Mouse (Mus musculus) neural tube, embryonic 14.5 days (tissue): ENCODE data around the gene Olfr389. TPM values are rescaled to one million over a fixed set of nuclear protein-coding genes. Genes with fewer than 3 reads are reported as not detected.

Experiments used
- ATAC-seq: fragments of 200-750 bp; cut with Nextera tagmentation; 2 replicates; pipeline ENCODE4 v1.8.0; 2017; ENCODE audit warnings: low read depth, mild to moderate bottlenecking, moderate TSS enrichment, moderate library complexity
- H3K27ac ChIP-seq: fragments of 300-500 bp; sonication (generic); 2 replicates; pipeline ENCODE4 v1.5.1; 2014; ENCODE audit warnings: low read depth, mild to moderate bottlenecking, control low read depth, low read length, moderate library complexity, mixed read lengths
- H3K27me3 ChIP-seq: fragments of 300-500 bp; sonication (generic); 2 replicates; pipeline ENCODE4 v1.6.1; 2014; ENCODE audit warnings: low read length; ENCODE audit not compliant: control insufficient read depth, insufficient read depth
- H3K36me3 ChIP-seq: fragments of 300-500 bp; sonication (generic); 2 replicates; pipeline ENCODE4 v1.6.1; 2014; ENCODE audit warnings: low read length, mixed read lengths; ENCODE audit not compliant: control insufficient read depth, insufficient read depth
- H3K4me1 ChIP-seq: fragments of 300-500 bp; sonication (generic); 2 replicates; pipeline ENCODE4 v1.6.1; 2014; ENCODE audit warnings: low read length; ENCODE audit not compliant: control insufficient read depth, insufficient read depth
- H3K4me2 ChIP-seq: fragments of 300-500 bp; sonication (generic); 2 replicates; pipeline ENCODE4 v1.6.1; 2014; ENCODE audit warnings: mild to moderate bottlenecking, low read depth, low read length, control low read depth
- H3K4me3 ChIP-seq: fragments of 300-500 bp; sonication (generic); 2 replicates; pipeline ENCODE4 v1.5.1; 2014; ENCODE audit warnings: low read depth, low read length, control low read depth, mixed read lengths
- H3K9ac ChIP-seq: fragments of 300-500 bp; sonication (generic); replicated peaks from 2 replicates; pipeline ENCODE4 v1.6.1; 2014; ENCODE audit warnings: low read depth, mild to moderate bottlenecking, control low read depth, low read length, mixed read lengths
- H3K9me3 ChIP-seq: fragments of 300-500 bp; sonication (generic); 2 replicates; pipeline ENCODE4 v1.6.1; 2016; ENCODE audit warnings: low read length; ENCODE audit not compliant: control insufficient read depth
- WGBS: fragments of 180-500 bp; shearing (Covaris S2); extraction: QIAGEN DNeasy Blood & Tissue Kit; methylation state at CpG from one replicate; pipeline ENCODE4 v1.1.7; 2014; 5-methylcytosine and 5-hydroxymethylcytosine counted together
- polyA plus RNA-seq: library from polyadenylated mRNA; unstranded; fragments of >200 nt; fragmentation: Nextera tagmentation; extraction: Ambion mirVana; gene quantifications from 2 replicates; pipeline ENCODE4 v1.2.1, GENCODE M21; 2014

Olfr389 gene
- polyA plus RNA-seq, result not detected in 2 replicates

DNA sequence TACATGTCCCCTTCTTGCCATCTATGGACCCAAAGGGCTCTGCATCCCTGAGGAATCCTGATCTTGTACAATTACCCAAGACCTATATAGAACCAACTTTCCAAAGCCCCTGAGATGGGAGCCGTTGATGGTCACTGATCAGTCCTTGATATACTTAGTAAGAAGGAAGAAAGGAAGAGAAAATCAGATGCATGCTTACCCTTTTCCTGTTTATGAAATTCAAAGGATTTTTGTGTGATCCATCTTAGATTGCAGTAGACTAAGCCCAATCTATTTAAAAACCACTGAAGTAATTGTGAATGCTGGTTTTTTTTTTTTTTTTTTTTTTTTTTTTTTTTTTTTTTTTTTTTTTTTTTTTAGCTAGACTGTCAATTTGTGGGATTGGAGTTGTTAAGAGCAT, at the start of gene Olfr389:
TSS of gene Olfr389 (minus strand) at position 101 of the 400 bp plus-strand sequence.
- H3K9me3 ChIP-seq, result no peaks in the 10 kb centered on the region; the same call in 1 of the 2 replicates

DNA sequence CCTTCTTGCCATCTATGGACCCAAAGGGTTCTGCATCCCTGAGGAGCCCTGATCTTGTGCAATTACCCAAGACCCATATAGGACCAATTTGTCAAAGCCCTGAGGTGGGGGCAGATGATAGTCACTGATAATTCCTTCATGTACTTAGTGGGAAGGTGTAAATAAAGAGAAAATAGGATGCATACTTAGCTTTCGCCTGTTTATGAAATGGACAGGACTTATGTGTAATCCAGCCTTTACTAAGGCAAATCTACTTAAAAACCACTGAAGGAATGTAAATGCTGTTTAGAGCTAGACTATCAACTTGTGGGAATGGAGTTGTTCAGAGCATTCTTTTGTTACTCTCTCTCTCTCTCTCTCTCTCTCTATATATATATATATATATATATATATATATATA, 36.4 kb upstream of the Olfr389 start, which contains the start of gene Olfr392:
TSS of gene Olfr392 (minus strand) at position 101 of the 400 bp plus-strand sequence.
- Histone ChIP-seq H3K27ac (no peak within 1 kb of the TSS), H3K4me1 (no peaks in the 10 kb centered on the region), H3K36me3 (no peaks in the 10 kb centered on the region), H3K9me3 (peaks cover 5% of the 10 kb centered on the region; the same call in 1 of the 2 replicates), H3K27me3 (no peaks in the 10 kb centered on the region), H3K4me3 (no peak within 1 kb of the TSS), H3K4me2 (no peak within 1 kb of the TSS), H3K9ac (no peak within 1 kb of the TSS)
- WGBS, result 97% methylated on average over 1 of the region's 1 CpGs
- ATAC-seq, result no peak

More for the DNA sequence above, at the start of gene Olfr389:
- H3K4me2 ChIP-seq, result no peak within 1 kb of the TSS
- H3K27me3 ChIP-seq, result no peaks in the 10 kb centered on the region
- no peak for ATAC-seq
- H3K27ac ChIP-seq, result no peak within 1 kb of the TSS
- no peaks in the 10 kb centered on the region for H3K36me3 ChIP-seq
- H3K9ac ChIP-seq, result no peak within 1 kb of the TSS
- 91% methylated on average over 1 of the region's 1 CpGs for WGBS
- no peak within 1 kb of the TSS for H3K4me3 ChIP-seq
- H3K4me1 ChIP-seq, result no peaks in the 10 kb centered on the region

GRCm38 (mm10) chr11:73802952-73803351, 22.4 kb upstream of the Olfr389 start, which contains the start of gene Olfr391-ps:
Gene Olfr391-ps, minus strand, starts transcription at chr11:73803052.
- Histone ChIP-seq H3K36me3 (no peaks in the 10 kb centered on the region), H3K27ac (no peak within 1 kb of the TSS), H3K4me3 (no peak within 1 kb of the TSS), H3K9ac (no peak within 1 kb of the TSS), H3K9me3 (no peaks in the 10 kb centered on the region; the same call in 1 of the 2 replicates), H3K27me3 (no peaks in the 10 kb centered on the region), H3K4me1 (no peaks in the 10 kb centered on the region), H3K4me2 (no peak within 1 kb of the TSS)
- ATAC-seq, result no peak
- WGBS, result 49% methylated on average over 1 of the region's 1 CpGs

DNA sequence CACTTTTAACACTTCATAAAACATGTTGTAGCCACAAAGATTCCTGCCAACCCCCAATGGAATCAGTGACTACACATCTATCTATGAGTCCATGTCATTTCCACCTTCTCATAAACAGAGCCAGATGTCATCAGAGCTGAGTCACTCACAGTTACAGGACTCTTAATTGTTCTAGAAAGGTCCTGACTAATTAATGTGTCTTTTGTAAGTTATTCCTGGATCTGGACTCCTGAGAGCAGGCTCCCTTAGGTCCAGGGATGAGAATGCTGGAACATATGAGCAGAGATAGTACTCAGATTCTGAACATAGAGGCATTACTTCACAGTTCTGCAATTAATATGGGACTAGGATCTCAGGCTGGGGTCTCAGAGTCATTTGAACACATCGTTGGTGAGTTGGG, 2.2 kb upstream of the Olfr389 start, which contains the start of gene Olfr390:
TSS of gene Olfr390 (plus strand) at position 301 of the 400 bp plus-strand sequence.
- Histone ChIP-seq H3K9me3 (no peaks in the 10 kb centered on the region; the same call in 1 of the 2 replicates), H3K27me3 (no peaks in the 10 kb centered on the region), H3K4me3 (no peak within 1 kb of the TSS), H3K9ac (no peak within 1 kb of the TSS), H3K4me1 (no peaks in the 10 kb centered on the region), H3K36me3 (no peaks in the 10 kb centered on the region), H3K4me2 (no peak within 1 kb of the TSS), H3K27ac (no peak within 1 kb of the TSS)
- ATAC-seq, result no peak
- WGBS, result 78% methylated on average over 1 of the region's 1 CpGs

DNA sequence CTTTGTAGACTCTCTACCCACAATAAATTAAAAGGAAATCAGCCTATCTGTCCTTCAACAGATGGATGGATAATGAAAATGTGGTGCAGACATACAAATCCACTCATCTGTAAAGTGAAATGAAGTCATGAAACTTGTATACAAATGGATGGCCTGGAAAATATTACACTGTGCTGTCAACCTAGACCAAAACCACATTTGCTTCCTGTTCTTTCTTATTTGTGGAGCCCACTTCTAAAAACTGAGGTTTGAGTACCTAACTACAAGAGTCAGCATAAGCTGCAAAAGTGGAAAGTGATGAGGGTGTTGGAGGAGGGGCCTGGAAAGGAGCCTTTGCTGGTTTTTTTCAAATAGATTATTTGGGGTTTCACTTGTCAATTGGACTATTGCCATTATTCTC, 21.4 kb downstream of the Olfr389 start:
- no peak overlapping the region for H3K9ac ChIP-seq
- H3K36me3 ChIP-seq, result no peaks in the 10 kb centered on the region
- H3K27ac ChIP-seq, result no peak overlapping the region
- no peaks in the 10 kb centered on the region for H3K27me3 ChIP-seq
- H3K9me3 ChIP-seq, result peaks cover 4% of the 10 kb centered on the region; the same call in 1 of the 2 replicates
- H3K4me2 ChIP-seq, result no peak overlapping the region
- ATAC-seq, result no peak
- no peak overlapping the region for H3K4me3 ChIP-seq
- no peaks in the 10 kb centered on the region for H3K4me1 ChIP-seq

Other genes with a start within 250 kb of the Olfr389 start
- gene Olfr385, start 187.7 kb downstream of the Olfr389 start, polyA plus RNA-seq, result not detected in 2 replicates
- not detected in 2 replicates for gene Olfr384, start 182.1 kb downstream of the Olfr389 start, polyA plus RNA-seq
- not detected in 2 replicates for gene Zfp735, start 91.9 kb downstream of the Olfr389 start, polyA plus RNA-seq
- not detected in 2 replicates for gene Olfr390, start 2.3 kb upstream of the Olfr389 start, polyA plus RNA-seq
- not detected in 2 replicates for gene Olfr391-ps, start 22.3 kb upstream of the Olfr389 start, polyA plus RNA-seq
- gene Olfr392, start 36.3 kb upstream of the Olfr389 start, polyA plus RNA-seq, result not detected in 2 replicates
- not detected in 2 replicates for gene Olfr393, start 70.7 kb upstream of the Olfr389 start, polyA plus RNA-seq
- gene Olfr394, start 110.1 kb upstream of the Olfr389 start, polyA plus RNA-seq, result not detected in 2 replicates
- gene Olfr395, start 128.6 kb upstream of the Olfr389 start, polyA plus RNA-seq, result not detected in 2 replicates
- gene Olfr23, start 156.0 kb upstream of the Olfr389 start, polyA plus RNA-seq, result not detected in 2 replicates
- gene Olfr397, start 180.1 kb upstream of the Olfr389 start, polyA plus RNA-seq, result not detected in 2 replicates
- not detected in 2 replicates for gene Olfr398, start 209.7 kb upstream of the Olfr389 start, polyA plus RNA-seq